Mouse (Mus musculus): ENCODE data around the gene Tent5b.

The Tent5b gene

GRCm38 (mm10) chr4:133471135-133471821 is 8.7 kb upstream of the Tent5b start:
- WGBS, result 82% methylated on average over 7 of the region's 7 CpGs

DNA sequence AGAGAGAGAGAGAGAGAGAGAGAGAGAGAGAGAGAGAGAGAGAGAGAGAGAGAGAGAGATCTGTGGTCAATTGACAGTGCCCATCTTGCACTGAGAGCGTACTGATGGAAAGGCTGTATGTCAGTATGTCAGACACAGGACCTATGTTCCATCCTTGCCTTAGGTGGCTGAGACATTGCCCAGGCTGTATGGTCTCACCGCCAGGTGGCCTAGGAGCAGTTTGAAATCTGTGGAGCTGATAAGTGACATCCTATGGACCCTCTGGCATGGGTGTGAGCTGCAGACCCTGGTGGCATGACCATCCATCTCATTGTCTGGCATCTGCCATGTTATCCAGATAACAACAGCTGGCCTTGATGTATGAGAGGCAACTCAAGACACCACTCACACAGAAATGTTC is 6.1 kb upstream of the Tent5b start:
- 94% methylated on average over 2 of the region's 2 CpGs for WGBS

DNA sequence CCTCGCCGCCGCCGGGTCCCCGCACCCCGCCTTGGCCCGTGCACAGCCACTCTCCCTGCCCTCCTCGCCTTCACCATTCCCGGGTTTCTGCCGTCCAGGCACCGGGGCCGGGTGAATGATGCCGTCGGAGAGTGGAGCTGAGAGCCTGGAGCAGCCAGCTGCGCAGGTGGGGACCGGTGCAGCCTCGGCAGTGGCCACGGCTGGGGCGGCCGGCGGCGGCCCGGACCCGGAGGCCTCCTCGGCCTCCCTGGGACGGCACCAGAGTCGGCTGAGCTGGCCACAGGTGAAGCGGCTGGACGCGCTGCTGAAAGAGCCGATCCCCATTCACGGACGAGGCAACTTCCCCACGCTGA is 229 bp downstream of the Tent5b start:
- 6% methylated on average over 30 of the region's 34 CpGs for WGBS

DNA sequence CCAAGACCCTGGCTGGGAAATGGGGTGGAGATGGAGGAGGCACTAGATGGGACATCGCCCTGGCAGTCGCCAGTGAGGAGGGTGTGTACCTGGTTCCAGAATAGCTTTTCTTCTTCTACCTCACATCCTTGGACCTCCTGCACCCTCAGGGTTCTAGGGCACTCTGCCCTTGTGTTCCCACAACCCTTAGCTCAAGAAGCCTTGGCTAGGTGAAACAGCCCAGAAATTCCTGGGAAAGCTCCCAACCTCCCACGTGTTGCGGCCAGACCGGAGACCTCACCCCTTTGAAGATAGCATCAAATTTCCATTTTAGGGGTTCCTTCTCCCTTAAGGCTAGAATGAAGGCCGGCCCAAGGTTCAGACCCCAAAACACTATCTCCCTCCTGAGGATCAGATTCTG is 822 bp downstream of the Tent5b start:
- WGBS, result 54% methylated on average over 6 of the region's 6 CpGs

DNA sequence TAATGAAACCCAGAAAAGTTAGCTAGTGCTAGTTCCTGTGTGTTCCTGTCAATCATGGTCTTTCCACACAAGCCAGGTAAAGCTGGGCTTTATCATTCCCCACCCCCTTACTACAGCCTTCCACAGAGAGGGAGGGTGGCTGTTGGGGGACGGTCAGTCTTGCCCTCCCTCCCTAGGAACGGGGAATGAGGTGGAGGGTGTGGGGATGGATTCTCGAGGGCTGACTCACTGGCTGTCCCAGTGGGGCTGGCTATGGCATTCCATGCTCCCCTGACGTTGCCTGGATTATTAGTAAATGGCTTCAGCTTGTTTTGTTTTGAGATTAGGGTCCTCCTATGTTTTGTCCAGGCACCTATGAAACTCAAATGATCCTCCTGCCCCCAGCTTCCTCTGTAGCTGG is 1.6 kb downstream of the Tent5b start:
- 64% methylated on average over 4 of the region's 4 CpGs for WGBS

DNA sequence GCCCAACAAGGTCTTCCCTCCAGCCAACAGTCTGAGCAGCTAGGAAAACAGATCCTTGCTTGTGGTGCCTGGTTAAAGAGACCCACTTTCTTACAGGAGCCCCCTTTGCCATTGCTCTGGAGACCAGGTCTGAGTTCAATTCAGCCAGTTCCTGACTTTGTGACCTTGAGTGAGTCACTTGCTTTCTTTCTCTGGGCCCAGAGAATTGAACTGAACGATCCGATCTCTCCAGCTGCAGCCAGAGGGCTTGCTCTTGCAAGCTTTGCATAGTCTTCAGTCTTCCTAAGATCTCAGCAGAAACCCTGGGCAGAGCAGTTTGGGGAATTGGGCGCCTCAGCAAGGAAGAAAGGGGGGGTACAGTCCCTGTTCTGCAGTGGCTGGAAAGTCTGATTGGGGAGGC is 2.5 kb downstream of the Tent5b start:
- 83% methylated on average over 3 of the region's 3 CpGs for WGBS

DNA sequence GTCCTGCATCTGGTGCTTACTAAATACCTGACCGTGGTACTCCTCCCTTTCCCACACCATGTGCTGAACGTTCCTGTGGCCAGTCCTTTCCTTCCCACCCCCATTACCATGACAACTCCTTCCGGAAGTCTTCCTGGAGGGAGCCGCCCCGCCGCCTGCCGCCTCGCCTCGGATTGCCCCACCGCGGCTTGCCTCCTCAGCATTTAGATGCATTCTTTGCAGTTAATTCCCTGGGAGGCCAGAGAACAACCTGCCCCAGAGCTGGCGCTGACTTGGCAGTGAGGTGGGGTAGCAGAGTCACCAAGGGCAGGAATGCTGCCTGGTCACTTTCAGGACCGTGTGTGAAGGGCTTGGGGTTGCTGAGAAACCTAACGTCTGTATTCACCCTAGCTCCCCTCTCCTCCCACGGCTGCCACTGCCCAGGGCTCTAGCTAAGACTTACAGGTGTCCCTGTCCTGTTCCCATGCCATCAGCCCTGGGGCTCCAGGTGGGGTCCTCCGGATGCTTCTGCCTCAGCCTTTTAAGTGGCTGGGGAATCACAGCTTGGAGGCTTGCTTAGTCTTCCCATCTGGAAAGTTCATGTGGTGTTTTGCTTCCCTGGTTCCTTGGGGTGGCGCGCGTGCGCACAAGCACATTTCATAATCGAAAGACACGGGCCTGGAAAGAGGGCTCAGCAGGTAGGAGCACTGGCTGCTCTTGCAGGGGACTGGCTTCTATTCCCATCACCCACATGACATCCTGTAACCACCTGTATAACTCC is 4.5 kb downstream of the Tent5b start:
- 14% methylated on average over 22 of the region's 22 CpGs for WGBS

DNA sequence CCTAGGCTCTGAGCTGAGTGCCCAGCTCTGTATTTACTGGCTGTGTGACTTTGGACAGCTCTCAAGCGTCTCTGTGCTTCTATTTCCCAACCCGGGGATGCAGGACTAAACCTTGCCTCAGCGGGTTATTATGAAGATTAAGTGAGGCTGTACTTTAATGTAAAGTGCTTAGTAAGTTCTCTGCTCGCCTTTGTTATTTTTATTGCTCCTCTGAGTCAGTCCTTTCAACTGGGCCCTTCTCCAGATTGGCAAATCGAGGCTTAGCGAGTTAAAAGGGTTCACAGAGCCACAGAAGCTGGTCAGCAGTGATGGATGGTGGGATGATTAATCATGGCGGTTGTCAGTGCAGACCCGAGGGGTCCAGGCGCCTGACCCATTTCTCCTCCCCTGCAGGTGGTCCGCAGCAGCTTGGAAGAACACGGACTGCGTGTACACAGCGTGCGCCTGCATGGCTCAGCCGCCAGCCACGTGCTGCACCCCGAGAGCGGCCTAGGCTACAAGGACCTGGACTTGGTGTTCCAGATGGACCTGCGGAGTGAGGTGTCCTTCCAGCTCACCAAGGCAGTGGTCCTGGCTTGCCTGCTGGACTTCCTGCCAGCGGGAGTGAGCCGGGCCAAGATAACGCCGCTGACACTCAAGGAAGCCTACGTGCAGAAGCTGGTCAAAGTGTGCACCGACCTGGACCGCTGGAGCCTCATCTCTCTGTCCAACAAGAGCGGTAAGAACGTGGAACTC is 5.9 kb downstream of the Tent5b start:
- 91% methylated on average over 28 of the region's 28 CpGs for WGBS

DNA sequence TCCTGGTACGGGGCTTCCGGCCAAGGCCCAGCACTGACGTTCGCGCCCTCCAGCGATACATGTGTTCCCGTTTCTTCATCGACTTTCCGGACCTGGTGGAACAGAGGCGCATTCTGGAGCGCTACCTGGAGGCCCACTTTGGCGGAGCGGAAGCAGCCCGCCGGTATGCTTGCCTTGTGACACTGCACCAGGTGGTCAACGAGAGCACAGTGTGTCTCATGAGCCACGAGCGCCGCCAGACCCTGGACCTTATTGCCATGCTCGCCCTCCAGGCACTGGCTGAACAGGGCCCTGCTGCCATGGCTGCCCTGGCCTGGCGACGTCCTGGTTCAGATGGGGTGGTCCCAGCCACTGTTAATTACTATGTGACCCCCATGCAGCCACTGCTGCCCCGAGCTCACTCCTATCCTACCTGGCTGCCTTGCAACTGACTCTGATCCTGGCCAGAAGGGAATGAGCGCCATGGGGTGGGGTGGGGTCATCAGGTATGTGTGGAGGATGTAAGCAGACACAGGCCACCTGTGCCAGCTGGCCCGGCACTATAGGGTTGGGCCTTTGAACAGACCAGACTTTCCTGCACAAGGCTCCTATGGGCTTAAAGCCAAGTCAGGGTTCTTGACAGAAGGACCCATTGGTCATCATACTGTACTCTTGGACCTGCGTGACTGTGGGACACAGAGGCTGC is 6.9 kb downstream of the Tent5b start:
- 94% methylated on average over 26 of the region's 26 CpGs for WGBS

DNA sequence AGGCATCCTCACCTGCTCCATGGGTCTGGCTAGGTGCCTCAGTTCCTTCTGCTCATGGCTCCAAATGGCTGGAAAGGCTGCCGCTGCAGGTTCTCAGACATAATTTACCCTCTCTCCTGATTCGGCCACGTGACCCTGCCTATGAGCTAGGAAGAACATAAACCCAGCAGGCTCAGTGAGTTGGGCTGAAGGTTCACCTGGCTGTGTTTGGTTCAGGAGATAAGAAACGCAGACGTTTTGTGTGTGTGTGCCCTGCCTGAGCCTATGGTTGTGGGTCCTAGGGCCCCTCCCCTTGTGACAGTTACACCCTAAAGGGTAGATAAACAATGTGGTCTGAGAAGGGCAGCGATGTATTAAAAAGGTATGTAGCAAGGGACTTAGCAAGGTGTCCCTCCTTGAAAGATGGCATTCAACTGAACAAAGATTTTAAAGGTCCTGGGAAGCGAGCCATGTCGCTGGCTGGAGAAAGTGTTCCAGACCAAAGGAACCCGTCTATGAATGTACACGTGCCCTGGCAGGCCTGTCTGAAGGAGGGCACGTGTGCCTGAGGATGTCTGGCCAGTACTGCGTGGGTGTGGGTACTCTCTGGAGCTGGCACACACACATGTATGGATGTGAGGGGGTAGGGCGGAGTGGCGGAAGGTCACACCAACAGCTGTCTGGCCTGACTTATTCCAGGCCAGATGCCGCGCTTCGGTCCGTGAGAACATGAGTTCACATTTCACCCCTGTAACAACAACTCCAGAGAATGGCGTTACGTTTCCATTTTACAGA is 8.9 kb downstream of the Tent5b start:
- 88% methylated on average over 20 of the region's 20 CpGs for WGBS

DNA sequence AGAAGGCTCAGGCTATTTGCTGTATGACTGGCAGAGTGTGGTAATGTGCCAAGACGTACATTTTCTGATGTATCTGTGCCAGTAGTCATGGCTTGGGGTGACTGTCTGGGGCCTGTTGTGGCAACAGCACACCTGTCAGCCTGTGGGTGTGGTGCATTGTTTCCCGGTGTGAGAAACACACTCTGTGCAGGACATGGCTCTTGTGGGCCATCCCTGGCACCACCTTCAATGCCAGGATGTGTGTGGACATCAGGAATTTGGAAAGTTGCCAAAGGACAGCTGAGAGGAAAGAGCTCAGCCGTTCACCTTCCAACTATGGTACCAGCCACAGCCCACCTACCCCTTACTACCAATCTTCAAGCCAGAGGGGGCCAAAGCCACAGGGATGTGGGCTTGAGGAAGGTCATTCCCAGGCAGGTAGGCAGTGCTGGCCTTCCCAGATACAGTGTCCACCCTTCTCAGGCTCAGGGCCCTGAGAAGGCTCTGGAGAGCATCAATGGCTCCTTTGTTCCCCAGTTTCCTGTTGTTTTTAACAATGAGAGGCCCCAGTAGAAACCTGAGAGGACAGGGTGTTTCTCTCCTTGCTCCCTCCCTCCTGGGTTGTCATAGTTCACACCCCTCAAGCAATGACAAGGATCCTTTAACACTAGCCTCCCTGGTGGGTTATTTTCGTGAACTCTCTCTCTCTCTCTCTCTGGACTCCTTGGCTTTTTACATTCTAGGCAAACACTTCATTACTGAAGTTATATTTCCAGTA is 9.7 kb downstream of the Tent5b start:
- WGBS, result 71% methylated on average over 4 of the region's 4 CpGs

GRCm38 (mm10) chr4:133491800-133492199 is 11.9 kb downstream of the Tent5b start:
- 63% methylated on average over 10 of the region's 10 CpGs for WGBS

DNA sequence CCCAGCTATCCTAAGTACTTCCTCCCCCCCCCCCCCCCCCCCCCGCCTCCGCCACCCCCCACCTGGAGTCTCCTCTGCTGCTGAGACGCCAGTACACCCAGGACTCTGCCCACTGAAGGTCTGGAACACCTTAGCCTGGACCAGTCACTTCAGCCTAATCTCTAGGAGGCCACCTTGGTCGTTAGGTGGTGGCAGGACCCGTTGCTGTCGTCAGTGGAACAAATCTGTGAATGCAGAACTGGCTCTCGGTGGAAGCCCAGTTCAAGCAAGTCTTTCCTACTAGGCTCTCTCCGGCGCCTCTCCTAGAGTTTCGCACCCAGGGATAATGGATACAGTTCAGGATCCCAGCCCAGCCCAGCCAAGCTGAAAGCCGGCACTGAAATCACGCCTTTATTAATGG is 14.0 kb downstream of the Tent5b start:
- 14% methylated on average over 12 of the region's 12 CpGs for WGBS

DNA sequence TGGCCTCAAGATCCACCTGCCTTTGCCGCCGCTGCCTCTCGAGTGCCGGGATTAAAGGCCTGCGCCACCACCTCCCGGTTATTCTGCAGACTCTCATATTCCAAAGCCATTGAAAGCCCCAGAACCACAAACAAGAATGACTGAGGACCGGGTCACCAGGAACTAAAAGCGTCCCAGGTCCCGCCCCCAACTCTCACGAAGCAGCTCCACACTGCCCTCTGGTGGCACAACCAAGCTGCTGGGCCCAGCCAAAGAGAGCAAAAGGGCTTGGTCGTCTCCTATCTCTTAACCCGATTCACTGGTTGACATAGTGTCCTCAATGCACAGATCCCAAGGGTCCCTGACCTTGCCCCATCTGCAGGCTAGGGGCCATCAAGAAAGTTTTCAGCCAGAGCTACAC is 14.5 kb downstream of the Tent5b start:
- WGBS, result 2% methylated on average over 12 of the region's 12 CpGs

GRCm38 (mm10) chr4:133494867-133495266 is 14.9 kb downstream of the Tent5b start:
- WGBS, result 66% methylated on average over 4 of the region's 4 CpGs

DNA sequence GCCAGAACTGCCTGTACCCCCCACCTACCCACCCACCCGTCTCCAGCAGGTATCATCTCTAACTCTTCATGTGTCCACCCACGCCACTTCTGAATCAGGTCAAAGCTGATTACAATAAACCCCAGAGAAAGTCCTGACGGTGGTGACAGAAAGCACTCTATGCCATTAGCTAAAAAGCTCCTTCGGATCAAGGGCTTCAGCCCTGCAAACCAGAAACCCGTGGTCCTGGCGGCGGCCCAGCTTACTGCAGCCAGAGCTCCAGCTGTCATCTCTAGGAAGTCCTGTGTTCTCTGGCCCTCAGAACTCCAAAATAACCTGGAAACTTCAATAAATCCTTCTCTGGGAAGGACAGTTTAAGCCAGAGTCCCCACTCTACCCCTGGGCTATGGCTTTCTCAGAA is 15.8 kb downstream of the Tent5b start:
- 21% methylated on average over 7 of the region's 7 CpGs for WGBS

DNA sequence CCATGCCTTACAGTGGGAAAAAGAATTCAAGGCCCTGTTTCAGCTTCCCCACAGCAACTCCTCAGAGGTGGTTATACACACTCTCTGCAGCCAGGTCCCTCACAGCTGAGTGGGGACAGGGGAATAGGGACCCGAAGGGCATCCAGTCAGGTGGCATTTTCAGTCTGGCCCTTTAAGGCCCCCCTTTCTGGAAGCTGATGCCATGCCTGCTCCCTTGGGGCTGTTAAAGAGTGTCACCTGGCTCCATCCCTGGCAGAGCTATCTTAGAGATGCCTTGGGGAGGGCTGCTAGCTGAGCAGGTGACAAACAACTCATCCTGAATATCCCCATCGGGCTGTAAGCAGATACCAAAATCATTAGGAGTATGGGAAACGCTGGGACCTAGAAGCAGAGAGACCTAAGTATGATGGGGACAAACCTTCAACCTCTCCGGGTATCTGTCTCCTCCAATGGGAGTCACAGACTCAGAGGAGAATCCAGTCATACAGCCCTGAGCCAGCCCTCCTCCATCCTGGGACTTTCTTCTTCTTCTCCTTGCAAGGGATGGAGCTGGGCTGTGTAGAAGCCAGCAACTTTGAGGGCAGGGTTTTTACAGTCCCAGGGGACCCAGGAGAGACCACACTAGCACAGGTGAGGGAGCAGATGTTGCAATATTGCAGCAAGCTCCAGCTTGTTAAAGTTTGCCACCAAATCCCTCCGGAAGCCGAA is 17.0 kb downstream of the Tent5b start:
- 16% methylated on average over 6 of the region's 6 CpGs for WGBS

- WGBS, result under 1% methylated on average over 55 of the region's 70 CpGs
Measured at GRCm38 (mm10) chr4:133497461-133498159, 17.7 kb downstream of the Tent5b start.

DNA sequence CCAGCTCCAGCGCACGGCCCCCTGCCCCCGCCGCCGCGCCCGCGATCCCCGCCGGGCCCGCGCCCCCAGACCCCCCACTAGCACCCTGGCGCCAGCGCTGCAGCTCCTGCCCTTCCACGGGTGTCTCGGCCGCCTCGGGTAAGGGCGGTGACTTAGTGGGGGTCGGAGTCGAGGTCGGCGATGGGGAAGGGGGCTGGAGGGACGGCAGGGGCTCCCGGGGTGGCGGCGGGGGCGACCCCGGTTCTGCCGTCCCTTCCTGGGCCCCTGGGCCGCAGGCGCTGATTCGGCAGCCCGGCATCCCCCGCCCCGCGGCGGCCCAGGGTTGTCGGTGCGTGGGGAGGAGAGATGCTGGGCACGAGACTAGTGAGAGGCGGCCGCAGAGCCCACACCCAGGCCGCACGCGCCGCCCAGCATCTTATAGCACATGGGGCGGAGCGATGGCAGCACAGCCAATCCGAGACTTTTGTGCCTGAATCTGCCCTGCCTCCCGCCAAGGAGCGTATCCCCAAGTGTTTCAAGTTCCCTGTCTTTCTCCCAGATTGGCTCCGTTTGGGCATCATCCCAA is 18.3 kb downstream of the Tent5b start, which contains the start of gene Trnp1:
Gene Trnp1 (minus strand): TSS at position 391 of the 565 bp plus-strand sequence.
- WGBS, result under 1% methylated on average over 49 of the region's 53 CpGs

Measured in cerebral cortex, adult 2 months (tissue).